Mouse (Mus musculus): ENCODE data around the gene St3gal3.
A peak's percentile ranks its signal among the peaks of the same experiment; 100 is the strongest.

DNA sequence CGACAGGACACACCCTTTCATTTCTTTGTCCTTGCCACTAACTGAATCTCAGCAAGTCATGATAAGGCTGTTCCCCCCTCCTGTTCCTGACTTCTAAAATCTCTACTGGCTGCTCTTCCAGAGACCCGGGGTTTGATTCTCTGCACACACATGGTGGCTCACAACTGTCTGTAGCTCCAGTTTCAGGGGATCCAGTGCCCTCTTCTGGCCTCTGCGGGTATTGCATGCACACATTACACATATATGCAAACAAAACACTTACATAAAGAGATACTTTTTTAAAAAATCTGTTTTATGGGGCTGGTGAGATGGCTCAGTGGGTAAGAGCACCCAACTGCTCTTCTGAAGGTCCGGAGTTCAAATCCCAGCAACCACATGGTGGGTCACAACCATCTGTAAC is 60.5 kb downstream of the St3gal3 start:
- TF ChIP-seq POLR2A (IDR thresholded peaks at IDR 0.05; ENCODE audit: borderline replicate concordance, extremely low read depth, low read depth, low read length) (no peak), CTCF (IDR thresholded peaks at IDR 0.05; ENCODE audit: insufficient read depth, low read length) (0 out of 2 replicates have a peak, but pooled peaks have one; percentile 11)
